Mouse (Mus musculus): ENCODE data around the gene Hmgn3. TPM values are rescaled to one million over a fixed set of nuclear protein-coding genes. Genes with fewer than 3 reads are reported as not detected.
"Not testable (repeated sequence)": the region's sequence is repeated elsewhere in the genome, so short reads cannot be mapped to it uniquely, and the experiment has no call there.

Gene Hmgn3
- 100 to 1,000 TPM in 1 of 2 experiments, 10 to 100 TPM in 1; 96.5 to 145 TPM for total RNA-seq (2021)
- long read RNA-seq, experiment 1, transcript Hmgn3-201 (6 exons, 862 nt): minor isoform, 6 of 47 reads
- long read RNA-seq, experiment 1, transcript Hmgn3-203 (5 exons, 1,391 nt): major isoform, 22 of 47 reads
- long read RNA-seq, experiment 1, transcript Hmgn3-202 (6 exons, 983 nt): minor isoform, 10 of 47 reads
- long read RNA-seq, experiment 1, partial matches to known transcripts: 4 of 47 reads
- long read RNA-seq, experiment 1, other reads (novel, unspliced or antisense): 5 of 47 reads
- long read RNA-seq, experiment 2, transcript Hmgn3-203 (5 exons, 1,391 nt): major isoform, 58 of 151 reads
- long read RNA-seq, experiment 2, transcript Hmgn3-202 (6 exons, 983 nt): minor isoform, 31 of 151 reads
- long read RNA-seq, experiment 2, transcript Hmgn3-201 (6 exons, 862 nt): minor isoform, 37 of 151 reads
- long read RNA-seq, experiment 2, partial matches to known transcripts: 11 of 151 reads
- long read RNA-seq, experiment 2, other reads (novel, unspliced or antisense): 14 of 151 reads

GRCm38 (mm10) chr9:83146446-83147188 is at the start of gene Hmgn3:
Gene Hmgn3 (minus strand): TSS chr9:83146685.
- DNase-seq (ENCODE audit: low spot score in 2 of 2): peak; percentile 79 to 86

- DNase-seq (ENCODE audit: low spot score in 2 of 2): no peak
Observed at GRCm38 (mm10) chr9:83195765-83196164, 49.3 kb upstream of the Hmgn3 start.

- DNase-seq (ENCODE audit: low spot score in 2 of 2): no peak
Observed at GRCm38 (mm10) chr9:83195007-83195406, 48.5 kb upstream of the Hmgn3 start.

GRCm38 (mm10) chr9:83187752-83188151 is 41.3 kb upstream of the Hmgn3 start:
- DNase-seq (ENCODE audit: low spot score in 2 of 2): no peak

- DNase-seq (ENCODE audit: low spot score in 2 of 2): peak; percentile 64 to 65
Observed at GRCm38 (mm10) chr9:83145591-83146445, 667 bp downstream of the Hmgn3 start.

- DNase-seq (ENCODE audit: low spot score in 2 of 2): no peak
Observed at GRCm38 (mm10) chr9:83129831-83130230, 16.7 kb downstream of the Hmgn3 start.

GRCm38 (mm10) chr9:83127840-83128239 is 18.6 kb downstream of the Hmgn3 start:
- no peak for DNase-seq (ENCODE audit: low spot score in 2 of 2)

GRCm38 (mm10) chr9:83126482-83126881 is 20.0 kb downstream of the Hmgn3 start:
- not testable (repeated sequence) for DNase-seq (ENCODE audit: low spot score in 2 of 2)

GRCm38 (mm10) chr9:83119211-83119610 is 27.3 kb downstream of the Hmgn3 start:
- no peak for DNase-seq (ENCODE audit: low spot score in 2 of 2)

GRCm38 (mm10) chr9:83117486-83117885 is 29.0 kb downstream of the Hmgn3 start:
- no peak for DNase-seq (ENCODE audit: low spot score in 2 of 2)

- no peak for DNase-seq (ENCODE audit: low spot score in 2 of 2)
Observed at GRCm38 (mm10) chr9:83116774-83117474, 29.6 kb downstream of the Hmgn3 start.

- DNase-seq (ENCODE audit: low spot score in 2 of 2): no peak
Observed at GRCm38 (mm10) chr9:83115676-83116075, 30.8 kb downstream of the Hmgn3 start.

GRCm38 (mm10) chr9:83113800-83114217 is 32.7 kb downstream of the Hmgn3 start:
- no peak for DNase-seq (ENCODE audit: low spot score in 2 of 2)

GRCm38 (mm10) chr9:83112305-83112768 is 34.1 kb downstream of the Hmgn3 start:
- DNase-seq (ENCODE audit: low spot score in 2 of 2): no peak

- no peak for DNase-seq (ENCODE audit: low spot score in 2 of 2)
Observed at GRCm38 (mm10) chr9:83111789-83112188, 34.7 kb downstream of the Hmgn3 start.

GRCm38 (mm10) chr9:83111117-83111686 is 35.3 kb downstream of the Hmgn3 start:
- DNase-seq (ENCODE audit: low spot score in 2 of 2): no peak

GRCm38 (mm10) chr9:83110406-83111116 is 35.9 kb downstream of the Hmgn3 start:
- DNase-seq (ENCODE audit: low spot score in 2 of 2): no peak

GRCm38 (mm10) chr9:83109705-83110104 is 36.8 kb downstream of the Hmgn3 start:
- DNase-seq (ENCODE audit: low spot score in 2 of 2): no peak

GRCm38 (mm10) chr9:83108821-83109220 is 37.7 kb downstream of the Hmgn3 start:
- no peak for DNase-seq (ENCODE audit: low spot score in 2 of 2)
